Mouse (Mus musculus) MN1 (cell line): ENCODE measurements around the gene Zfp37.
"Not testable (repeated sequence)": the region's sequence is repeated elsewhere in the genome, so short reads cannot be mapped to it uniquely, and the experiment has no call there.

Source experiments
- DNase-seq: peaks from one replicate; pipeline ENCODE4 v3.0.0-alpha.2; 2016; ENCODE audit warnings: low spot score

Gene Zfp37

GRCm38 (mm10) chr4:62210035-62210434 is 20.8 kb downstream of the Zfp37 start:
- DNase-seq: peak; percentile 37

GRCm38 (mm10) chr4:62208696-62209380 is 22.0 kb downstream of the Zfp37 start:
- DNase-seq: peak; percentile 32

GRCm38 (mm10) chr4:62207851-62208695 is 22.8 kb downstream of the Zfp37 start:
- peak; percentile 84 for DNase-seq

GRCm38 (mm10) chr4:62199923-62200529 is 30.8 kb downstream of the Zfp37 start:
- peak; percentile 38 for DNase-seq

GRCm38 (mm10) chr4:62188778-62189177 is 42.1 kb downstream of the Zfp37 start:
- no peak for DNase-seq

- DNase-seq: no peak
Observed at GRCm38 (mm10) chr4:62177282-62177681, 53.6 kb downstream of the Zfp37 start.

GRCm38 (mm10) chr4:62174471-62174870 is 56.4 kb downstream of the Zfp37 start:
- DNase-seq: no peak

GRCm38 (mm10) chr4:62167636-62168035 is 63.2 kb downstream of the Zfp37 start:
- not testable (repeated sequence) for DNase-seq

- no peak for DNase-seq
Observed at GRCm38 (mm10) chr4:62158401-62158800, 72.4 kb downstream of the Zfp37 start.

- no peak for DNase-seq
Observed at GRCm38 (mm10) chr4:62150811-62151210, 80.0 kb downstream of the Zfp37 start, which contains the start of gene Mup21. Gene Mup21 (minus strand): TSS chr4:62150863.
